29 mouse cellular contexts compared by ENCODE assay signal in genomic region chr11:97656269-97656971, GRCm38 (mm10). TPM values are rescaled to one million over a fixed set of nuclear protein-coding genes. Genes with fewer than 3 reads are reported as not detected.
A peak's percentile ranks its signal among the peaks of the same experiment; 100 is the strongest.
DNase-seq lines count a peak whose midpoint lies in the region; ATAC-seq and TF ChIP-seq lines count a peak whose summit lies in the region.
"Had no signal": no experiment of that assay in that cellular context is flagged by ENCODE, and none has a peak within 500 bp of the region (broad histone marks: within the 10 kb centered on the region; RNA-seq: fewer than 3 reads in every experiment).

No protein-coding gene starts in this region.

- no peak overlapping the region for H3K4me2 ChIP-seq in heart, embryonic 12.5 days
- no peak overlapping the region for H3K4me2 ChIP-seq in lung, postnatal 0 days (replicated peaks; ENCODE audit: low read depth, low read length)
- H3K4me2 ChIP-seq: embryonic facial prominence, embryonic 12.5 days; limb, embryonic 15.5 days; neural tube, embryonic 13.5 days had no signal

- no peaks in the 10 kb centered on the region for H3K36me3 ChIP-seq in heart, embryonic 12.5 days
- no peaks in the 10 kb centered on the region for H3K36me3 ChIP-seq in lung, postnatal 0 days (ENCODE audit: insufficient read depth, low read length)
- H3K36me3 ChIP-seq: embryonic facial prominence, embryonic 12.5 days; hindbrain, embryonic 10.5 days; midbrain, embryonic 10.5 days; neural tube, embryonic 13.5 days had no signal

- H3K9ac ChIP-seq in heart, embryonic 12.5 days: no peak overlapping the region
- no peak overlapping the region for H3K9ac ChIP-seq in lung, postnatal 0 days (replicated peaks; ENCODE audit: low read depth)
- H3K9ac ChIP-seq: embryonic facial prominence, embryonic 12.5 days; limb, embryonic 15.5 days; liver, embryonic 14.5 days; neural tube, embryonic 13.5 days had no signal

- 71% methylated on average over 14 of the region's 14 CpGs for WGBS in heart, embryonic 12.5 days
- WGBS in lung, postnatal 0 days: 78% methylated on average over 14 of the region's 14 CpGs

- intact Hi-C loops in heart, postnatal 36 days (cut with DNase I): no loop called here

- peak; percentile 3 for DNase-seq in adrenal gland, postnatal 10 days
- DNase-seq in adrenal gland, adult 18-20 months (ENCODE audit: low spot score in 2 of 2): no peak
- DNase-seq in heart, postnatal 36 days: no peak
- DNase-seq in lung, postnatal 0 days (ENCODE audit: low spot score): no peak
- DNase-seq in lung, postnatal 10 days: no peak
- no peak for DNase-seq in neural tube, embryonic 10.5 days (ENCODE audit: extremely low spot score, low spot score)
- DNase-seq in urinary bladder, postnatal 25 days (ENCODE audit: low spot score): no peak
- DNase-seq: cerebellum, adult 2 months; cerebellum, postnatal 36 days; embryo, embryonic 11 days; gastrocnemius, postnatal 14 days; kidney, adult 8-10 months; kidney, postnatal 10 days; layer of hippocampus, adult 9-11 months; lung, adult 2 months; right cerebral cortex, postnatal 4 days; thymus, adult 2 months; thymus, postnatal 36 days had no signal

- H3K4me3 ChIP-seq in heart, embryonic 12.5 days: no peak overlapping the region
- H3K4me3 ChIP-seq in lung, postnatal 0 days (ENCODE audit: low read depth, low read length): no peak overlapping the region
- H3K4me3 ChIP-seq: embryonic facial prominence, embryonic 12.5 days; hindbrain, embryonic 10.5 days; limb, embryonic 10.5 days; limb, embryonic 15.5 days; midbrain, embryonic 10.5 days; neural tube, embryonic 13.5 days had no signal

- no peak for ATAC-seq in heart, embryonic 12.5 days (ENCODE audit: insufficient number of reproducible peaks, low FRiP score)
- ATAC-seq in lung, postnatal 0 days: no peak
- ATAC-seq: forebrain, embryonic 14.5 days; hindbrain, embryonic 16.5 days; midbrain, embryonic 16.5 days had no signal

- H3K4me1 ChIP-seq in heart, embryonic 12.5 days (replicated peaks): peaks cover 41% of the 10 kb centered on the region
- H3K4me1 ChIP-seq in lung, postnatal 0 days (ENCODE audit: insufficient read depth, low read depth, low read length): peaks cover 9% of the 10 kb centered on the region

- no peaks in the 10 kb centered on the region for H3K27me3 ChIP-seq in heart, embryonic 12.5 days (replicated peaks)
- H3K27me3 ChIP-seq in lung, postnatal 0 days (replicated peaks; ENCODE audit: insufficient read depth, low read length): no peaks in the 10 kb centered on the region

- no peak for TF ChIP-seq EP300 in lung, postnatal 0 days (IDR thresholded peaks at IDR 0.05)

- TF ChIP-seq CTCF in lung, postnatal 0 days (IDR thresholded peaks at IDR 0.05): 0 out of 2 replicates have a peak, but pooled peaks have one; percentile 10

- H3K27ac ChIP-seq in heart, embryonic 12.5 days (ENCODE audit: poor library complexity, severe bottlenecking): peak overlapping the region; percentile 49; the same call in 1 of the 2 replicates
- H3K27ac ChIP-seq in lung, postnatal 0 days (ENCODE audit: low read length): no peak overlapping the region
- H3K27ac ChIP-seq: embryonic facial prominence, embryonic 12.5 days; hindbrain, embryonic 10.5 days; limb, embryonic 10.5 days; limb, embryonic 15.5 days; liver, embryonic 14.5 days; midbrain, embryonic 10.5 days; neural tube, embryonic 13.5 days had no signal

- 0 out of 2 replicates have a peak, but pooled peaks cover 4% of the 10 kb centered on the region for H3K9me3 ChIP-seq in heart, embryonic 12.5 days (replicated peaks)
- no peaks in the 10 kb centered on the region for H3K9me3 ChIP-seq in lung, postnatal 0 days (ENCODE audit: low read length)
- H3K9me3 ChIP-seq: embryonic facial prominence, embryonic 12.5 days; limb, embryonic 10.5 days; limb, embryonic 15.5 days; midbrain, embryonic 10.5 days; neural tube, embryonic 13.5 days had no signal

RNA-seq across cellular contexts. Expression of gene Mllt6, which starts 6.8 kb away (rescaled TPM):
- total RNA-seq in adrenal gland, postnatal 10 days (2021): 10 to 100 TPM; 36.1 to 48.2 TPM
- 10 to 100 TPM; 42.4 to 44.0 TPM for total RNA-seq in adrenal gland, adult 18-20 months (2021)
- 1.8 and 2.2 TPM in 2 replicates for polyA plus RNA-seq in heart, embryonic 12.5 days (2016; fragmentation: Nextera tagmentation; extraction: Ambion mirVana)
- 10 to 100 TPM; 67.0 to 68.8 TPM for total RNA-seq in heart, postnatal 36 days (2021)
- 3.0 and 3.5 TPM in 2 replicates for polyA plus RNA-seq in lung, postnatal 0 days (2015; fragmentation: Nextera tagmentation; extraction: Ambion mirVana)

RNA-seq across cellular contexts. Expression of gene Epop, which starts 26.9 kb away (rescaled TPM):
- 1 to 10 TPM; 3.5 to 5.1 TPM for total RNA-seq in adrenal gland, postnatal 10 days (2021)
- total RNA-seq in adrenal gland, adult 18-20 months (2021): 1 to 10 TPM; 5.5 to 8.2 TPM
- polyA plus RNA-seq in heart, embryonic 12.5 days (2016; fragmentation: Nextera tagmentation; extraction: Ambion mirVana): 2.0 and 2.5 TPM in 2 replicates
- total RNA-seq in heart, postnatal 36 days (2021): 1 to 10 TPM in 1 of 2 experiments, under 1 TPM in 1; 0.95 to 2.4 TPM
- polyA plus RNA-seq in lung, postnatal 0 days (2015; fragmentation: Nextera tagmentation; extraction: Ambion mirVana): 3.5 and 4.1 TPM in 2 replicates

RNA-seq across cellular contexts. Expression of gene Cisd3, which starts 29.2 kb away (rescaled TPM):
- total RNA-seq in adrenal gland, postnatal 10 days (2021): 100 to 1,000 TPM; 260 to 277 TPM
- total RNA-seq in adrenal gland, adult 18-20 months (2021): 100 to 1,000 TPM; 165 to 273 TPM
- 40.5 and 44.8 TPM in 2 replicates for polyA plus RNA-seq in heart, embryonic 12.5 days (2016; fragmentation: Nextera tagmentation; extraction: Ambion mirVana)
- 100 to 1,000 TPM; 146 TPM for total RNA-seq in heart, postnatal 36 days (2021)
- 59.1 and 63.8 TPM in 2 replicates for polyA plus RNA-seq in lung, postnatal 0 days (2015; fragmentation: Nextera tagmentation; extraction: Ambion mirVana)

RNA-seq across cellular contexts. Expression of gene Pcgf2, which starts 43.9 kb away (rescaled TPM):
- total RNA-seq in adrenal gland, postnatal 10 days (2021): 10 to 100 TPM; 29.7 to 41.0 TPM
- 10 to 100 TPM; 18.6 to 19.5 TPM for total RNA-seq in adrenal gland, adult 18-20 months (2021)
- polyA plus RNA-seq in heart, embryonic 12.5 days (2016; fragmentation: Nextera tagmentation; extraction: Ambion mirVana): 11.0 and 12.3 TPM in 2 replicates
- total RNA-seq in heart, postnatal 36 days (2021): 1 to 10 TPM; 5.2 to 7.4 TPM
- 10.5 TPM in 2 replicates for polyA plus RNA-seq in lung, postnatal 0 days (2015; fragmentation: Nextera tagmentation; extraction: Ambion mirVana)

RNA-seq across cellular contexts. Expression of gene Psmb3, which starts 46.8 kb away (rescaled TPM):
- total RNA-seq in adrenal gland, postnatal 10 days (2021): 100 to 1,000 TPM; 231 to 234 TPM
- 100 to 1,000 TPM; 221 to 238 TPM for total RNA-seq in adrenal gland, adult 18-20 months (2021)
- polyA plus RNA-seq in heart, embryonic 12.5 days (2016; fragmentation: Nextera tagmentation; extraction: Ambion mirVana): 342 and 374 TPM in 2 replicates
- 100 to 1,000 TPM; 141 to 151 TPM for total RNA-seq in heart, postnatal 36 days (2021)
- 350 and 419 TPM in 2 replicates for polyA plus RNA-seq in lung, postnatal 0 days (2015; fragmentation: Nextera tagmentation; extraction: Ambion mirVana)
